Mouse (Mus musculus): ENCODE results near the gene Snn.

The Snn gene

DNA sequence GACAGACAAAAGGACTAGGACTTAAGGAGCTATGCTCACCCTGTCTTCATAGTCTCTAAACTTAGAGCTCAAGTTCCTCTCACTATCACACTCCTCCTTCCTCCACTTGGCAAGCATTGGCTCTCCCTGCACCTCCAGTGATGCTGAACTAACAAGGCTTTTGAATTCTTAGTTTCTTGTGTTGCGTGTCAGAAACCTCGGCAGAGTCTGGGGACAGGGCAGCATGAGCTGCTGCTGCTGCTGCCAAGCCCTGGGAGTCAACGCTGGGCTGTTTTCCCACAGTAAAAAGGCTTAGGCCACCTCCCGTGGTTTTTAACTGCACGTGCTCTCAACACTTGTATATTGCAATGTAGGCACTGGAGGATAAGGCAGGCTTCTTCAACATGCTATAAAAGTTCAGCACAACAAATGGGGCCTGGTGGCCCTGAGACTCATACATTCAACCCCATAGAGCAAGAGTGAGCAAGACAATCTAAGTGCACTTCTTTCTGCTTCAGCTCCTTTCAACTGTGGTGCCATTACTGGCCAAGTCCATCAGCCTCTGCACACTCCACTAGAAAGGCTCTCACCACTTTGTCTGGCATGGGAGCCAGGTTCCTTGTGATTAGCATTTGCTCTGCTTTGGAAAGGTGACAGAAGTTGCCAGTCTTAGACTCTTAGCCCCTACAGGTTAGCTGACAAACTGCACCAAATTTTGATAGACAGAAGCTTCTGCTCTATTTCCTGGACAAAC is 26.3 kb downstream of the Snn start:
- no peak for DNase-seq

DNA sequence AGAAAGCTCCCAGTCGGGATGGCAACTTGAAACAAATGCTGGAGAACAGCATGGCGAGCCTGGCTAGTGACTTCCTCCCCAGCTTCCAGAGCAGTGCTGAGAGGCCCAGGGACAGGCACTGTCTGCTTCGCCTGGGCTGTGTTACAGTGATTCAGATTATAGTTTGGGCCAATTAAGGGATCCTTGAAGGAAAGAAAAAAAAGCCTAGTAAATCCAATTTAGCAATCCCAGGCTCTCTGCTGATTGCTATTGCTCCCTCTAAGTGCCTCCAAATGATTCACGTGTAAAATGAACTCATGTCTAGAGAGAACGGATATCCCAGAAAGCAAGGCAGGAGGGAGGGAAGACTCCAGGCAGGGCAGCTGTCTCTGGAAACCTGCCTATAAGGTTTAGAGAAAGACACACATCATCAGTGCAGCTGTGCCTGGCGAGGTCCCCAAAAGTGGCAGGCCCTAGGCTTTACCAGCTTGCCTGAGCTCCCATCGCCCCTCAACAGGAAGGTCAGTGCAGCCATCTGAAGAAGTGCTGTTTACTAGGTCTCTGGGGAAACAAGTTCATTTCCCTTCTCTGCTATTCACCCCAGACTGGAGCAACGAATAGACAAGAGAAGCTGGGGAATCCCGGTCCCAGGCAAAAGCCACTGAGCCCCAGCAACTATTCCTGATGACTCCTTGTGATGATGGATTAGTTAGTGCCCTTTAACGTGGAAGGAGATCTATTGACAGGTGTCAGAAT is 30.3 kb downstream of the Snn start:
- DNase-seq = no peak

DNA sequence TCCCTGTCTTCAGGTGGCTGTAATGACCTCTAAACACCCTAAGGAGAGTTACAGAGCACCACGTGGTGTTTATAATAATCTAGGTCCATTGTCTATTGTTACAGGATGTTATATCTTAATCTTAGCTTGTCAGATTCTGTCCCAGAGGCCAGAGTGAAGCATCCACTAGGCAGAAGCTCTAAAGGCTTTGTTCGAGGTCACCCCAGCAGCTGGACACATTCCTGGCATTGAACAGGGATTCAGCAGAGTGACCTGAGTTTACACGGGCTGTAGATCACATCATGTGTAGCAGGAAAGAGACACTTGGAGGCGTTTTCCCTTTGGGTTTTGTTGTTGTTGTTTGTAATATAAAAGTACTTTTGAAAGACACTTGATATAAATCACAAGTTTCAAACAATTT is 31.3 kb downstream of the Snn start:
- no peak for DNase-seq

DNA sequence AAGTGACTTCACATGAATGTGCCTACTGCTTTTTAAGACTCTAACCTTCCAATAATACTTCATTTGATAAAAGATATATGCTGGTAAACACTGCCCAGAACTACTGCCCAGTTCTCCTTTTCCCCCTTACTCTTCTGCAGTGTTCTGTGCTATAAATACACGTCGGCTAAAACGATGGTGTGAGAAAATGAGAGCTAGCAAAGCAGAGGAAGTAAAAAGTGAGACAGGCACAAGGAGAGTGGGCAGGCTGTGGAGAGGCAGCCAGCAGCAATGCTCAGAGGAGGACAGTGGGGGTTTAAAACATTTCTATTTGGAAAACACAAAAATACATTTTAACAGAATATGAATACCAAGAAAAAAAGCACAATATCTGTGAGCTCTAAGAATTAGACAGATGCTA is 31.8 kb downstream of the Snn start:
- no peak for DNase-seq

DNA sequence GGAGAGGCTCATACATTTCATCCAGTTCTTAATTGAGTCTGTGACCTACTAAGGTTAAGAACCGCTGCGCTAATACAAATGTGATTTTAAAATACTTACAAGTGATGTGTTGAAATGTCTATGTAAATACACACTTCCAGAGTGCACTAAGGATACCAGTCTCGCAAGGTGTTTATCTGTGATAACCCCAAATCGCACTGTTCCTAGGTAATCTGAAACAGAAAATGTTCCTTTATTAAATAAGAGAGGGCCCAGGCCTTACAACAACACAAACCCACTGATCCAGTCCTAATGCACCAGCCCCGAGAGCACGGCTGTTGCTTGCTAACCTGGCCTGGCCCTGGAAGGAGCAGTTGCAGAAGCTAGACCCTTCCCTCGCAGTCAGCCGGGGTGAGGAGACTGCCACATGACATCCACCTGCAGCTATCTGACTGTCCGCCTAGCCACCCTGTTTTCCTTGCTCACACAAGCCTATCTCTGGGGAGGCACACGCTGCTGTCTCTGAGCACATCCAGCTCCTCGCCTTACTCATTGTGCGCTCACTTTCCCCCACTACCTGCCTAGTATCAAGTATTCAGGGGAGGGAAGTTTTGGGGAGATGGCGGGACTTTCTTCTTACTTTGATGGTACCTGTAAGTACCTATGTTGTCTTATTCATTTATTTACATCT is 33.1 kb downstream of the Snn start:
- DNase-seq = no peak

DNA sequence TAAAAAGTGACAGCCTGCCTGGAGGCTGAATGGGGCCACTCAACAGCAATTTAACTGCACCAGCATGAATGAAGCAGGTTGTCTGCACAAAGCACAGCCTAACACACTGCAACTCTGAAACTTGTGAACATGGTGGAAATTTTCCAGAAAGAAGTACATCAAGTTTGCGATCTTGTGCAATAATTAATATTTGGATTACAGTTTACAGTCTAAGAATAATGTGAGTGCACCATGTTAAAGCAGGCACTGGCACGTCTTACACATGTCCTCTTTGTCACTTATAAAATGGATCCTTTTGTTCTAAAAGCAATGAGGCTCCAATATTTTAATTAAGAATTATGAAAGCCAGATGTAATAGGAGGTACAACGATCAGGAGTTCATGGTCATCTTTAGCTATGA is 36.6 kb downstream of the Snn start:
- DNase-seq = no peak

DNA sequence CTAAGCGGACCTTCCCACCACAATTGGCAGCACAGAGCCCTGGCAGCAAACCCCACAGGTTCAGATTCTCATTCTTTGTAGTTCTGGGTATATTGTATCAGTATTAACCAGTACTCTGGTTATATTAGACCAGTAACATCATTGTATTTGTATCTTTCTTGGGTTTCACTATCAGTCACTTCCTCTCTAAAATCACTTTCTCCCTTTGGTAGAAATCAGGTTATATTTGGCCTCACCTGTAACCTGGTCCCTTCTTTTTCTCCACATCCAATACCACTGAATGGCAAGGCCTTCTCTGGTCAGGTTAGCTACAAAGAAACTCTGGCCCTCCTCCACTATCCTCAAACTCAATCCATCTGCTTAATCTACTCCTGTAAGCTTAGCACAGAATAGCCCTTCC is 44.2 kb downstream of the Snn start:
- DNase-seq = no peak

DNA sequence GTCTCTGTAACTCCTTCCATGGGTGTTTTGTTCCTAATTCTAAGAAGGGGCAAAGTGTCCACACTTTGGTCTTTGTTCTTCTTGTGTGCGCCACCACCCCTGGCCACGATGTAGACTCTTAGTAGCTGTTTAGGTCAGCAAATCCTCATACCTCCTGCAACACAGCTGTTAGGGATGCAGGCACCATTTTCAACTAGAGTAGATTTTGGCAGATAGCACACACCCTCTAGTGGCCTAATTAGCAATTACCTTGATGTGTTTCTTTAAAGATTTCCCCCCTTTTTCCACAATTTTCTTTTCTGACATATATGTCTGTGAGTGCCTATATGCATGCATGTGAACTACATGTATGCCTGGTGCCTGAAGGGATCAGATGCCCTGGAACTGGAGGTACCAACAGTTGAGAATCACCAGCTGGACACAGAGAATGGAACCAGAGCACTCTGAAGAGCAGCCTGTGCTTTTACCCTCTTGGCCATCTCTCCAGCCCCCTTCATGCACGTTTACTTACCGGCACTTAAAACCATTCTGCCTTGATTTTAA is 48.5 kb downstream of the Snn start:
- peak; percentile 34 for DNase-seq

DNA sequence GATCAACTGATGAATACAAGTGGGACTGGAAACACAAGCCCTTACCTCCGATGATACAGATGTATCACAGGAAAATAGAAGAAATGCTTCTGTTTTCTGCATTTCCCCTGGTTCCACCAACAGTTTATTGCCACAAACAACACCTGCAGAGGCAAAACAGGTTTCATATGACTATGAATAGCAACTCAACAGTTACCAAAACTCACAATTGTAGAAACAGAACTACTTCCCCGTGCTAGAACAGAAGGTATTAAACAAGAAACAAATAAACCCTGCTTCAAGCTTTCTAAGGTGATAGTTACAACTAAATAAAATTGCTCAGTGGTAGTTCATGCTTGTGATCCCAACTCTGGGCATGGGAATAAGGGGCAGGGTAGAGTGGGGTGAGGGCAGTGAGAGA is 61.9 kb downstream of the Snn start:
- no peak for DNase-seq

DNA sequence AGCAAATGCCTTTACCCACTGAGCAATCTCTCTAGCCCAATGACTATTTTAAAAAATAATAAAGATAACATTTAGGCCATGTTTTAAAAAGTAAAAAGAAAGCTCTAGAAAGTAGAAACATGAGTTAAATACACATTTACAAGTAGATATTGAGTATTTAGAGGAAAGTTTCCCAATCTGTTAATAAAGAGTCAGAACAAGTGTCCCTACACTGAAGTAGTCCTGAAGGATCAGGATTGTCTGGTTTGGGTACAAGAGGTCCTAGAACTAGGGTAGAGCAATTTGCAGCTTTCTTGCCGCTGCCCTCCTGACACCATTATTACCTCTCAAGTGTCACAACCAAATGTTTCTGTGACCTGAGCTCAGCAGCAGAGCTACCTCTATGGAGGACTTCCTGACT is 63.4 kb downstream of the Snn start:
- peak; percentile 10 for DNase-seq
